Mouse (Mus musculus) liver, embryonic 16.5 days (tissue): Measurements from ENCODE around the gene Crxos. TPM values are rescaled to one million over a fixed set of nuclear protein-coding genes. Genes with fewer than 3 reads are reported as not detected.

Experiments
- ATAC-seq: fragments of 200-750 bp; cut with Nextera tagmentation; 2 replicates; pipeline ENCODE4 v1.8.0; 2017; ENCODE audit warnings: low read depth, mild to moderate bottlenecking, moderate number of reproducible peaks, moderate library complexity
- H3K27ac ChIP-seq: fragments of 300-500 bp; sonication (generic); 2 replicates; pipeline ENCODE4 v1.5.1; 2014; ENCODE audit warnings: mild to moderate bottlenecking, low read length
- H3K27me3 ChIP-seq: fragments of 300-500 bp; sonication (generic); 2 replicates; pipeline ENCODE4 v1.6.1; 2014; ENCODE audit warnings: low read depth, low read length, mixed read lengths; ENCODE audit not compliant: control insufficient read depth, insufficient read depth
- H3K36me3 ChIP-seq: fragments of 300-500 bp; sonication (generic); 2 replicates; pipeline ENCODE4 v1.6.1; 2014; ENCODE audit warnings: mild to moderate bottlenecking; ENCODE audit not compliant: control insufficient read depth, insufficient read depth
- H3K4me1 ChIP-seq: fragments of 300-500 bp; sonication (generic); 2 replicates; pipeline ENCODE4 v1.6.1; 2014; ENCODE audit warnings: low read depth, low read length, mixed read lengths; ENCODE audit not compliant: control insufficient read depth
- H3K4me2 ChIP-seq: fragments of 300-500 bp; sonication (generic); 2 replicates; pipeline ENCODE4 v1.6.1; 2014; ENCODE audit warnings: low read depth, low read length, mixed read lengths
- H3K4me3 ChIP-seq: fragments of 300-500 bp; sonication (generic); 2 replicates; pipeline ENCODE4 v1.5.1; 2014; ENCODE audit warnings: low read depth, mild to moderate bottlenecking, low read length
- H3K9ac ChIP-seq: fragments of 300-500 bp; sonication (generic); 2 replicates; pipeline ENCODE4 v1.6.1; 2014; ENCODE audit warnings: low read depth, low read length
- H3K9me3 ChIP-seq: fragments of 300-500 bp; sonication (generic); replicated peaks from 2 replicates; pipeline ENCODE4 v1.6.1; 2016; ENCODE audit warnings: low read length; ENCODE audit not compliant: control insufficient read depth
- WGBS: fragments of 180-500 bp; shearing (Covaris S2); extraction: QIAGEN DNeasy Blood & Tissue Kit; methylation state at CpG from one replicate; pipeline ENCODE4 v1.1.7; 2014; ENCODE audit not compliant: insufficient replicate concordance; 5-methylcytosine and 5-hydroxymethylcytosine counted together
- polyA plus RNA-seq: library from polyadenylated mRNA; unstranded; fragments of >200 nt; fragmentation: Nextera tagmentation; extraction: Ambion mirVana; gene quantifications from 2 replicates; pipeline ENCODE4 v1.2.1, GENCODE M21; 2015

The Crxos gene
- polyA plus RNA-seq: not detected in 2 replicates

GRCm38 (mm10) chr7:15882317-15882716 lies at the start of gene Crxos:
TSS of gene Crxos (plus strand) at chr7:15882617.
- H3K27me3 ChIP-seq: no peaks in the 10 kb centered on the region
- no peaks in the 10 kb centered on the region for H3K36me3 ChIP-seq
- no peak within 1 kb of the TSS for H3K4me2 ChIP-seq
- no peak within 1 kb of the TSS for H3K9ac ChIP-seq
- no peak within 1 kb of the TSS for H3K4me3 ChIP-seq
- no peaks in the 10 kb centered on the region for H3K4me1 ChIP-seq
- no peak within 1 kb of the TSS for H3K27ac ChIP-seq
- 63% methylated on average over 2 of the region's 2 CpGs for WGBS
- ATAC-seq: no peak
- H3K9me3 ChIP-seq: no peaks in the 10 kb centered on the region

GRCm38 (mm10) chr7:15839578-15839977 lies 42.8 kb upstream of the Crxos start, which contains the start of gene Obox6:
TSS of gene Obox6 (minus strand) at chr7:15839678.
- H3K4me3 ChIP-seq: no peak within 1 kb of the TSS
- no peaks in the 10 kb centered on the region for H3K4me1 ChIP-seq
- ATAC-seq: no peak
- no peak within 1 kb of the TSS for H3K9ac ChIP-seq
- no peaks in the 10 kb centered on the region for H3K36me3 ChIP-seq
- no peaks in the 10 kb centered on the region for H3K27me3 ChIP-seq
- WGBS: 54% methylated on average over 3 of the region's 3 CpGs
- peaks cover 3% of the 10 kb centered on the region for H3K9me3 ChIP-seq
- H3K4me2 ChIP-seq: no peak within 1 kb of the TSS
- no peak within 1 kb of the TSS for H3K27ac ChIP-seq

GRCm38 (mm10) chr7:15859657-15860056 lies 22.8 kb upstream of the Crxos start:
- 32% methylated on average over 2 of the region's 2 CpGs for WGBS
- no peak overlapping the region for H3K9ac ChIP-seq
- H3K27me3 ChIP-seq: no peaks in the 10 kb centered on the region
- no peak for ATAC-seq
- H3K9me3 ChIP-seq: no peaks in the 10 kb centered on the region
- no peak overlapping the region for H3K4me3 ChIP-seq
- no peaks in the 10 kb centered on the region for H3K4me1 ChIP-seq
- no peaks in the 10 kb centered on the region for H3K36me3 ChIP-seq
- no peak overlapping the region for H3K27ac ChIP-seq
- no peak overlapping the region for H3K4me2 ChIP-seq

GRCm38 (mm10) chr7:15864104-15864503 lies 18.3 kb upstream of the Crxos start:
- H3K27me3 ChIP-seq: no peaks in the 10 kb centered on the region
- no peaks in the 10 kb centered on the region for H3K36me3 ChIP-seq
- no peak for ATAC-seq
- no peak overlapping the region for H3K4me3 ChIP-seq
- no peaks in the 10 kb centered on the region for H3K9me3 ChIP-seq
- H3K4me1 ChIP-seq: no peaks in the 10 kb centered on the region
- no peak overlapping the region for H3K4me2 ChIP-seq
- H3K27ac ChIP-seq: no peak overlapping the region
- 67% methylated on average over 4 of the region's 4 CpGs for WGBS
- no peak overlapping the region for H3K9ac ChIP-seq

GRCm38 (mm10) chr7:15879756-15880155 lies 2.7 kb upstream of the Crxos start, which contains the start of gene Crx:
TSS of gene Crx (minus strand) at chr7:15879968.
- no peak for ATAC-seq
- H3K4me1 ChIP-seq: no peaks in the 10 kb centered on the region
- WGBS: 16% methylated on average over 4 of the region's 4 CpGs
- no peak within 1 kb of the TSS for H3K9ac ChIP-seq
- H3K27me3 ChIP-seq: no peaks in the 10 kb centered on the region
- no peaks in the 10 kb centered on the region for H3K36me3 ChIP-seq
- no peak within 1 kb of the TSS for H3K4me3 ChIP-seq
- H3K4me2 ChIP-seq: no peak within 1 kb of the TSS
- no peak within 1 kb of the TSS for H3K27ac ChIP-seq
- no peaks in the 10 kb centered on the region for H3K9me3 ChIP-seq

- H3K27ac ChIP-seq: no peak overlapping the region
- no peak for ATAC-seq
- no peaks in the 10 kb centered on the region for H3K27me3 ChIP-seq
- no peak overlapping the region for H3K4me3 ChIP-seq
- 19% methylated on average over 7 of the region's 7 CpGs for WGBS
- H3K9ac ChIP-seq: no peak overlapping the region
- no peaks in the 10 kb centered on the region for H3K4me1 ChIP-seq
- no peak overlapping the region for H3K4me2 ChIP-seq
- no peaks in the 10 kb centered on the region for H3K9me3 ChIP-seq
- no peaks in the 10 kb centered on the region for H3K36me3 ChIP-seq
Measured at GRCm38 (mm10) chr7:15881388-15881787, 1.0 kb upstream of the Crxos start.

GRCm38 (mm10) chr7:15881831-15882230 lies 586 bp upstream of the Crxos start:
- Histone ChIP-seq H3K4me3 (no peak overlapping the region), H3K27me3 (no peaks in the 10 kb centered on the region), H3K4me1 (no peaks in the 10 kb centered on the region), H3K27ac (no peak overlapping the region), H3K4me2 (no peak overlapping the region), H3K9ac (no peak overlapping the region), H3K9me3 (no peaks in the 10 kb centered on the region), H3K36me3 (no peaks in the 10 kb centered on the region)
- whole genome bisulfite sequencing: 40% methylated on average over 3 of the region's 3 CpGs
- ATAC-seq: no peak

GRCm38 (mm10) chr7:15884127-15884526 lies 1.7 kb downstream of the Crxos start:
- H3K27ac ChIP-seq: no peak overlapping the region
- H3K27me3 ChIP-seq: no peaks in the 10 kb centered on the region
- H3K4me3 ChIP-seq: no peak overlapping the region
- H3K9me3 ChIP-seq: no peaks in the 10 kb centered on the region
- 74% methylated on average over 2 of the region's 2 CpGs for WGBS
- no peaks in the 10 kb centered on the region for H3K4me1 ChIP-seq
- H3K4me2 ChIP-seq: no peak overlapping the region
- H3K36me3 ChIP-seq: no peaks in the 10 kb centered on the region
- no peak for ATAC-seq
- no peak overlapping the region for H3K9ac ChIP-seq

- Histone ChIP-seq H3K36me3 (no peaks in the 10 kb centered on the region), H3K4me3 (no peak overlapping the region), H3K9me3 (no peaks in the 10 kb centered on the region), H3K27me3 (no peaks in the 10 kb centered on the region), H3K4me2 (no peak overlapping the region), H3K9ac (no peak overlapping the region), H3K4me1 (no peaks in the 10 kb centered on the region), H3K27ac (no peak overlapping the region)
- 28% methylated on average over 1 of the region's 1 CpGs for WGBS
- no peak for ATAC-seq
Measured at GRCm38 (mm10) chr7:15894251-15894650, 11.8 kb downstream of the Crxos start.
